Mouse (Mus musculus): ENCODE results near the gene Zfp933. TPM values are rescaled to one million over a fixed set of nuclear protein-coding genes. Genes with fewer than 3 reads are reported as not detected.
A peak's percentile ranks its signal among the peaks of the same experiment; 100 is the strongest.
"Not testable (repeated sequence)": the region's sequence is repeated elsewhere in the genome, so short reads cannot be mapped to it uniquely, and the experiment has no call there.

Gene Zfp933
- polyA plus RNA-seq, 1 experiment from 2014 or later = 6.9 TPM

DNA sequence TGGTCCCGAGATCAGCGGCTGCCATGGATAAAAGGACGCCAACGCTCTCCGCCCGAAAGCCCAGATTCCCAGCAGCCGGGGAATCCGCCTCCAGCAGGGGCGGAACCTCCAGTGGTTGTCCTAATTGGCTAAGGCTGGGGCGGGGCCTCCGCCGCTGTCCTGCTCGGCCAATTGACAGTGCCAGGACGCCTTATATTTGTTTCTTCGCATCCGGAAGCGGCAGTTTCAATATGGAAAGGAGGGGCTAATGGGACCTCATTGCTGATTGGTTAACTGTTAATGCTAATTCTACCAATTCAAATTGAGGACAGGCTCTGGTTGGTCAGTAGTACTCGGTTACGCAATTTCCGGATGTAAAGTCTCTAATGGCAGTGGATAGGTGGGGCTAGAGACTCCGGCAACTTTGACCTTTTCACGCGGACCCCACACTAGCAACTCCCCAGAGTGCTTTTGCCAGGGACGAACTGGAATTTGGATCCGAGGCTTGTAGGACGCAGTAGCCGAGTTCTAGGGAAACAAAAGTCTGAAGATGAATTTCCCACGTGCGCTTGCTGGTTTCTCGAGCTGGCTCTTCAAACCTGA, 20.4 kb upstream of the Zfp933 start, which contains the start of the genes Miip and Fv1:
TSS of gene Miip (minus strand) at position 367 of the 582 bp plus-strand sequence.
TSS of gene Fv1 (plus strand) at position 530 of the 582 bp plus-strand sequence.
- Histone ChIP-seq H3K9me3 (replicated peaks; ENCODE audit: control insufficient read depth, low read length) (no peaks in the 10 kb centered on the region), H3K27me3 (ENCODE audit: control insufficient read depth, insufficient read depth, low read length) (no peaks in the 10 kb centered on the region), H3K9ac (ENCODE audit: low read depth, low read length) (peak within 1 kb of the TSS; percentile 81), H3K36me3 (ENCODE audit: control insufficient read depth, insufficient read depth, low read length) (peaks cover 18% of the 10 kb centered on the region), H3K4me1 (ENCODE audit: control insufficient read depth, insufficient read depth, low read length) (peaks cover 17% of the 10 kb centered on the region), H3K4me2 (peak within 1 kb of the TSS; percentile 83), H3K4me3 (ENCODE audit: low read depth, low read length) (peak within 1 kb of the TSS; percentile 81), H3K27ac (ENCODE audit: low read depth, low read length) (peak within 1 kb of the TSS; percentile 72)
- peak; percentile 97 for ATAC-seq (replicated peaks; ENCODE audit: insufficient number of reproducible peaks, low FRiP score, low TSS enrichment)
- under 1% methylated on average over 30 of the region's 30 CpGs for WGBS (ENCODE audit: insufficient replicate concordance)

GRCm38 (mm10) chr4:147867563-147868449, 19.6 kb upstream of the Zfp933 start:
- Histone ChIP-seq H3K4me3 (ENCODE audit: low read depth, low read length) (peak overlapping the region; percentile 81), H3K27ac (ENCODE audit: low read depth, low read length) (peak overlapping the region; percentile 72), H3K36me3 (ENCODE audit: control insufficient read depth, insufficient read depth, low read length) (peaks cover 13% of the 10 kb centered on the region), H3K27me3 (ENCODE audit: control insufficient read depth, insufficient read depth, low read length) (no peaks in the 10 kb centered on the region), H3K4me2 (peak overlapping the region; percentile 78), H3K9ac (ENCODE audit: low read depth, low read length) (peak overlapping the region; percentile 77), H3K4me1 (ENCODE audit: control insufficient read depth, insufficient read depth, low read length) (peaks cover 17% of the 10 kb centered on the region), H3K9me3 (replicated peaks; ENCODE audit: control insufficient read depth, low read length) (no peaks in the 10 kb centered on the region)
- WGBS (ENCODE audit: insufficient replicate concordance) = 7% methylated on average over 22 of the region's 22 CpGs
- ATAC-seq (replicated peaks; ENCODE audit: insufficient number of reproducible peaks, low FRiP score, low TSS enrichment) = no peak

DNA sequence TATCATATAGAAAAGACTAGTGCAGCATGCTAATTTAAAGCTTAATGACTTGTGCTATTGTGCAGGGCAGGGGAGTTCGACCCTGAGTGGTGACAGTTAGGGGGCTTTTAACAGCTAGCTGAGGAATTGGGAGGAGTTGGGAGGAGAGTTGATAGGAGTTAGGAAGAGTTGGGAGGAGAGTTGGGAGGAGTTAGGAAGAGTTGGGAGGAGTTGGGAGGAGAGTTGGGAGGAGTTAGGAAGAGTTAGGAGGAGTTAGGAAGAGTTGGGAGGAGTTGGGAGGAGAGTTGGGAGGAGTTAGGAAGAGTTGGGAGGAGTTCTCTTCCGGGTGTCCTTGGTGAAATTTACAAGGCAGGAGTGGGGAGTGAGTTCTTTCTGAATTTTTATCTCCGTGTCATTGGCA, 18.6 kb upstream of the Zfp933 start:
- peaks cover 20% of the 10 kb centered on the region for H3K36me3 ChIP-seq (ENCODE audit: control insufficient read depth, insufficient read depth, low read length)
- not testable (repeated sequence) for H3K27ac ChIP-seq (ENCODE audit: low read depth, low read length); H3K4me3 ChIP-seq (ENCODE audit: low read depth, low read length); H3K9me3 ChIP-seq (replicated peaks; ENCODE audit: control insufficient read depth, low read length); H3K4me2 ChIP-seq; ATAC-seq (replicated peaks; ENCODE audit: insufficient number of reproducible peaks, low FRiP score, low TSS enrichment); H3K9ac ChIP-seq (ENCODE audit: low read depth, low read length); H3K27me3 ChIP-seq (ENCODE audit: control insufficient read depth, insufficient read depth, low read length)
- peaks cover 17% of the 10 kb centered on the region for H3K4me1 ChIP-seq (ENCODE audit: control insufficient read depth, insufficient read depth, low read length)
- 28% methylated on average over 3 of the region's 3 CpGs for WGBS (ENCODE audit: insufficient replicate concordance)

GRCm38 (mm10) chr4:147866056-147866455, 17.9 kb upstream of the Zfp933 start:
- H3K36me3 ChIP-seq (ENCODE audit: control insufficient read depth, insufficient read depth, low read length) = peaks cover 23% of the 10 kb centered on the region
- H3K4me1 ChIP-seq (ENCODE audit: control insufficient read depth, insufficient read depth, low read length) = peaks cover 17% of the 10 kb centered on the region
- H3K27me3 ChIP-seq (ENCODE audit: control insufficient read depth, insufficient read depth, low read length) = no peaks in the 10 kb centered on the region
- no peak overlapping the region for H3K27ac ChIP-seq (ENCODE audit: low read depth, low read length)
- WGBS (ENCODE audit: insufficient replicate concordance) = 94% methylated on average over 9 of the region's 9 CpGs
- H3K9ac ChIP-seq (ENCODE audit: low read depth, low read length) = no peak overlapping the region
- no peak overlapping the region for H3K4me2 ChIP-seq
- no peak for ATAC-seq (replicated peaks; ENCODE audit: insufficient number of reproducible peaks, low FRiP score, low TSS enrichment)
- H3K9me3 ChIP-seq (replicated peaks; ENCODE audit: control insufficient read depth, low read length) = no peaks in the 10 kb centered on the region
- H3K4me3 ChIP-seq (ENCODE audit: low read depth, low read length) = no peak overlapping the region

GRCm38 (mm10) chr4:147865651-147866050, 17.5 kb upstream of the Zfp933 start:
- Histone ChIP-seq H3K9ac (ENCODE audit: low read depth, low read length) (no peak overlapping the region), H3K4me3 (ENCODE audit: low read depth, low read length) (no peak overlapping the region), H3K4me1 (ENCODE audit: control insufficient read depth, insufficient read depth, low read length) (peaks cover 17% of the 10 kb centered on the region), H3K27me3 (ENCODE audit: control insufficient read depth, insufficient read depth, low read length) (no peaks in the 10 kb centered on the region), H3K4me2 (no peak overlapping the region), H3K27ac (ENCODE audit: low read depth, low read length) (no peak overlapping the region), H3K9me3 (replicated peaks; ENCODE audit: control insufficient read depth, low read length) (no peaks in the 10 kb centered on the region), H3K36me3 (ENCODE audit: control insufficient read depth, insufficient read depth, low read length) (peaks cover 27% of the 10 kb centered on the region)
- 92% methylated on average over 6 of the region's 6 CpGs for WGBS (ENCODE audit: insufficient replicate concordance)
- no peak for ATAC-seq (replicated peaks; ENCODE audit: insufficient number of reproducible peaks, low FRiP score, low TSS enrichment)

DNA sequence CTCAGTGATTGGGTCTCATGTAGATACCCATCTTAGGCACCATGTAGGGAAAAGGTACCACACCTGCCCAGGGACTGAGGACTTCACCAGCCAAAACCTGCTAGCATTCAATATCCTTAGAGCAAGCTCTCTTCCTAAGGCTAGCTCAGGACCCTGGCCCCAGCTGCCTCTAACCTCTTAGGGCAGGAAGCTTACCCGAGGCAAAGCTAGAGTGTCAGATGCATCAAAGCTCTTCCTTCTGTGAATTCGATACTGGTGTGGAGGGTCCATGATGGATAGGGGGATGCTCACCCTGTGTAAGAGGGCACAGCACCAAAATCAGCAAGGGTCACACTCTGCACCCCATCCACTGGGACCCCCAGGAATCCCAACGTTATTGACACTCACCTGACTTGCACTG, 13.9 kb upstream of the Zfp933 start:
- WGBS (ENCODE audit: insufficient replicate concordance) = 89% methylated on average over 3 of the region's 3 CpGs
- H3K4me2 ChIP-seq = no peak overlapping the region
- no peaks in the 10 kb centered on the region for H3K9me3 ChIP-seq (replicated peaks; ENCODE audit: control insufficient read depth, low read length)
- H3K27me3 ChIP-seq (ENCODE audit: control insufficient read depth, insufficient read depth, low read length) = no peaks in the 10 kb centered on the region
- no peaks in the 10 kb centered on the region for H3K4me1 ChIP-seq (ENCODE audit: control insufficient read depth, insufficient read depth, low read length)
- H3K9ac ChIP-seq (ENCODE audit: low read depth, low read length) = no peak overlapping the region
- no peak overlapping the region for H3K4me3 ChIP-seq (ENCODE audit: low read depth, low read length)
- peaks cover 28% of the 10 kb centered on the region for H3K36me3 ChIP-seq (ENCODE audit: control insufficient read depth, insufficient read depth, low read length)
- H3K27ac ChIP-seq (ENCODE audit: low read depth, low read length) = no peak overlapping the region
- ATAC-seq (replicated peaks; ENCODE audit: insufficient number of reproducible peaks, low FRiP score, low TSS enrichment) = no peak

- ATAC-seq (replicated peaks; ENCODE audit: insufficient number of reproducible peaks, low FRiP score, low TSS enrichment) = no peak
- 62% methylated on average over 2 of the region's 2 CpGs for WGBS (ENCODE audit: insufficient replicate concordance)
- H3K4me3 ChIP-seq (ENCODE audit: low read depth, low read length) = no peak overlapping the region
Measured at GRCm38 (mm10) chr4:147850776-147851175, 2.6 kb upstream of the Zfp933 start.

GRCm38 (mm10) chr4:147848584-147848991, 422 bp upstream of the Zfp933 start:
- peak overlapping the region; percentile 90 for H3K4me3 ChIP-seq (ENCODE audit: low read depth, low read length)
- no peaks in the 10 kb centered on the region for H3K9me3 ChIP-seq (replicated peaks; ENCODE audit: control insufficient read depth, low read length)
- no peaks in the 10 kb centered on the region for H3K27me3 ChIP-seq (ENCODE audit: control insufficient read depth, insufficient read depth, low read length)
- ATAC-seq (replicated peaks; ENCODE audit: insufficient number of reproducible peaks, low FRiP score, low TSS enrichment) = peak; percentile 43
- H3K36me3 ChIP-seq (ENCODE audit: control insufficient read depth, insufficient read depth, low read length) = no peaks in the 10 kb centered on the region
- H3K4me2 ChIP-seq = peak overlapping the region; percentile 71
- peak overlapping the region; percentile 72 for H3K9ac ChIP-seq (ENCODE audit: low read depth, low read length)
- no peak overlapping the region for H3K27ac ChIP-seq (ENCODE audit: low read depth, low read length)
- WGBS (ENCODE audit: insufficient replicate concordance) = 8% methylated on average over 4 of the region's 4 CpGs
- peaks cover 4% of the 10 kb centered on the region for H3K4me1 ChIP-seq (ENCODE audit: control insufficient read depth, insufficient read depth, low read length)

More at GRCm38 (mm10) chr4:147850776-147851175, 2.6 kb upstream of the Zfp933 start:
- H3K9ac ChIP-seq (ENCODE audit: low read depth, low read length) = no peak overlapping the region
- no peaks in the 10 kb centered on the region for H3K36me3 ChIP-seq (ENCODE audit: control insufficient read depth, insufficient read depth, low read length)
- H3K4me2 ChIP-seq = no peak overlapping the region
- H3K9me3 ChIP-seq (replicated peaks; ENCODE audit: control insufficient read depth, low read length) = no peaks in the 10 kb centered on the region
- no peak overlapping the region for H3K27ac ChIP-seq (ENCODE audit: low read depth, low read length)
- peaks cover 4% of the 10 kb centered on the region for H3K4me1 ChIP-seq (ENCODE audit: control insufficient read depth, insufficient read depth, low read length)
- no peaks in the 10 kb centered on the region for H3K27me3 ChIP-seq (ENCODE audit: control insufficient read depth, insufficient read depth, low read length)

Data from heart, embryonic 11.5 days (tissue).